Mouse (Mus musculus): ENCODE measurements at regions not wholly inside any gene's neighbourhood (a gene's known extent, or its start where the extent isn't known, plus 50 kb on each side); places are given as distances from the start of the nearest gene placed in this dataset.

DNA sequence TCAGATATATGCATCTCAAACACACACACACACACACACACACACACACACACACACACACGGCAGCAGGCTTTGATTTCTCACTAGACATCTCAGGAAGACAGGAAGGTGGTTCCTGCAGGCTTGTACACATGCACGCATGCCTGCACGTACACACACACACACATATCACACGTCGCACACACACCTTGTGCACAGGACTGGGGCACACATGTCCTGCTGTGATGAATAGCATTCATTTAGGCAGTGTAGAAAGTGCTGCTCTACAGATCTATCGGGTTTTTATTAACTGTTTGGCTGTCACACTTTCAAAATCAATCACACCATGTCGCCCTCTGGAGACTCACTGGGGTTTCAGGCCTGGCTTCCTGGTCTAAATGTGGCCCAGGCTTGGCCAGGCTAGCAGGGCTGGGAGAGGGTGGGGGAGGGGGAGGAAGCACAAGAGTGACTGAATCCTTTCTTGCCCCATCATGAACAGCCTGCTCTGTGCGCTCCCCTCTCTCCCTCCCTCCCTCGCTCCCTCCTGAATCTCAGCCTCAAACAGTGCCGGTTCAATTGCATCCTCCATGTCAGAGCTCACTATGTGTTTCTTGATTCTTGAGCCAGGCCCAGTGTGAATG, 236.8 kb upstream of the Tle3 start:
- Histone ChIP-seq H3K27me3 (ENCODE audit: control insufficient read depth, insufficient read depth, low read length) (no peaks in the 10 kb centered on the region), H3K27ac (ENCODE audit: low read depth, low read length) (no peak overlapping the region), H3K36me3 (ENCODE audit: control insufficient read depth, insufficient read depth, low read length) (no peaks in the 10 kb centered on the region), H3K4me2 (ENCODE audit: low read depth, low read length, severe bottlenecking) (no peak overlapping the region), H3K4me1 (replicated peaks; ENCODE audit: control insufficient read depth, insufficient read depth, low read length) (peaks cover 11% of the 10 kb centered on the region; the same call in 1 of the 2 replicates), H3K9ac (ENCODE audit: low read length) (no peak overlapping the region), H3K4me3 (ENCODE audit: low read depth, low read length) (no peak overlapping the region), H3K9me3 (ENCODE audit: control insufficient read depth, low read length) (no peaks in the 10 kb centered on the region)
- ATAC-seq (replicated peaks; ENCODE audit: low FRiP score), result 0 out of 2 replicates have a peak, but pooled peaks have one; percentile 44
- peak; percentile 63 for DNase-seq (ENCODE audit: low spot score)
- 55% methylated on average over 10 of the region's 10 CpGs for WGBS

DNA sequence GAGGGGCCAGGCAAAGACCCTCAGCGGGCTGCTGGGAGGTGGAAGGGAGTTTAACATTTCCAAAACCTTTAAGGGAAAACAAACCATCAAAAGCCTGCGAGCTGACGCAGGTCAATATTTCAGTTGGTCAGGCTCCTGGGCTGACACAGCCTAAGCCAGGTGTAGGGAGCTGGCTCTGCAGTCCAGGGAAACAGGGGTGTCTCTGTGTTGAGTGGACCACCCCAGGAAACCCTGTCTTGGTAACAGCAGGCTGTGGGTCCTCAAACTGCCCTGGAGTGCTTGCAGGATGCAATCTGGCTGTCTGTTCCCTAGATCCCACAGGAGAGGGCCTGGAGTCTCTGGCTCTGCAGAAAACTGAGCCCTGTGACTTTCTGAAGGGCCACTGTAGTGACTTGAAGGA, 236.2 kb upstream of the Tle3 start:
- Histone ChIP-seq H3K4me3 (ENCODE audit: low read depth, low read length) (no peak overlapping the region), H3K27ac (ENCODE audit: low read depth, low read length) (no peak overlapping the region), H3K9me3 (ENCODE audit: control insufficient read depth, low read length) (no peaks in the 10 kb centered on the region), H3K4me2 (ENCODE audit: low read depth, low read length, severe bottlenecking) (no peak overlapping the region), H3K9ac (ENCODE audit: low read length) (no peak overlapping the region), H3K36me3 (ENCODE audit: control insufficient read depth, insufficient read depth, low read length) (no peaks in the 10 kb centered on the region), H3K27me3 (ENCODE audit: control insufficient read depth, insufficient read depth, low read length) (no peaks in the 10 kb centered on the region), H3K4me1 (replicated peaks; ENCODE audit: control insufficient read depth, insufficient read depth, low read length) (peaks cover 11% of the 10 kb centered on the region; the same call in 1 of the 2 replicates)
- WGBS, result 50% methylated on average over 3 of the region's 3 CpGs
- DNase-seq (ENCODE audit: low spot score) (no peak), ATAC-seq (replicated peaks; ENCODE audit: low FRiP score) (no peak)

DNA sequence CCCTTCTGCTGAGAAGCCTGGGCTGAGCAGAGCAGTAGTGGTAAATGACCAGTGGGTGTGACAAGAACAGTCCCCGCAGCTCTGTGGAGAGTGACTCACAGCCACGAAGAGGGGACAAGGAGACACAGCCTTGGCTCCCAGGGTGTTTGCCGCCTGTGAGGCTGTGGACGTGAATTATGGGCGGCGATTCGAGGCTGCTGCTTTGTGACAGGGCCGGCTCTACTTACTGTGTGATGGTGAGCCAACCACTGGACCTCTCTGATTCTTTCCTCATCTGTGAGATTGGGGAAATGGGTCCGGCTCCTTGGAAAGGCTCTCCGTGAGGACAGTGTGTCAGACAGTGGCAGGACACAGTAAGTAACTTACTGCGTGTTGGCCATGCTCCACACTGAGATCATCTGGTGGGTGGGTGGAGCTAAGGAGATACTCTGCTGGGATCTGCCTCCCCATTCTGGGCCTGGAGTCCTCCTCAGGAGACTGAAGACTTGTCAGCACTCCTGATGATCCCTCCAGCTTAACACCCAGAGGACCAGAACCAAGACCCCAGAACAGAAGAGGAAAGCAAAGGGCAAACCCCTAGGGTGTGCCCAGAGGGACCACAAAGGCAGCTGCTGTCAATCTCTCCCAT, 233.3 kb upstream of the Tle3 start:
- Histone ChIP-seq H3K36me3 (ENCODE audit: control insufficient read depth, insufficient read depth, low read length) (no peaks in the 10 kb centered on the region), H3K27me3 (ENCODE audit: control insufficient read depth, insufficient read depth, low read length) (no peaks in the 10 kb centered on the region), H3K9me3 (ENCODE audit: control insufficient read depth, low read length) (no peaks in the 10 kb centered on the region), H3K4me1 (replicated peaks; ENCODE audit: control insufficient read depth, insufficient read depth, low read length) (peaks cover 11% of the 10 kb centered on the region; the same call in 1 of the 2 replicates), H3K27ac (ENCODE audit: low read depth, low read length) (no peak overlapping the region), H3K4me3 (ENCODE audit: low read depth, low read length) (no peak overlapping the region), H3K4me2 (ENCODE audit: low read depth, low read length, severe bottlenecking) (no peak overlapping the region), H3K9ac (ENCODE audit: low read length) (no peak overlapping the region)
- ATAC-seq (replicated peaks; ENCODE audit: low FRiP score) (no peak), DNase-seq (ENCODE audit: low spot score) (no peak)
- WGBS, result 82% methylated on average over 11 of the region's 11 CpGs

DNA sequence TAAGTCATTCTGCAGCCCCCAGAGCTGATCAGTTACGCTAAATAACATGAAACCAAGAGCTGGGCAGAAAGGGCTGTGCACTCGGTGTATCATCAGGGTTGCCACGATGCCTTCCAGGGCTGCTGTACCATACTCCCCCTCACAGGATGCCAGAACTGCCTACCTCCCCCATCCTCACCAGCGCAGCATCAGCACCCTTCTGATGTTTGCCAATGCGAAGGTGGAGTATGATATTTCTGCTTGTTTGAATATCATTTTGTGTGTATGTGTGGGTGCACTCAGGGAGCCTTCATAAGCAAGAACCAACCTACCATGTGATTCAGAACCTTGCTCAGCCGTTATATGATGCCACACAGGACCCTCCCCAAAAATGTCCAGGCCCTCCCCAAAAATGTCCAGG, 229.1 kb upstream of the Tle3 start:
- Histone ChIP-seq H3K4me1 (replicated peaks; ENCODE audit: control insufficient read depth, insufficient read depth, low read length) (no peaks in the 10 kb centered on the region), H3K27me3 (ENCODE audit: control insufficient read depth, insufficient read depth, low read length) (no peaks in the 10 kb centered on the region; the same call in 1 of the 2 replicates), H3K36me3 (ENCODE audit: control insufficient read depth, insufficient read depth, low read length) (no peaks in the 10 kb centered on the region), H3K9ac (ENCODE audit: low read length) (no peak overlapping the region), H3K9me3 (ENCODE audit: control insufficient read depth, low read length) (no peaks in the 10 kb centered on the region), H3K27ac (ENCODE audit: low read depth, low read length) (no peak overlapping the region), H3K4me2 (ENCODE audit: low read depth, low read length, severe bottlenecking) (no peak overlapping the region), H3K4me3 (ENCODE audit: low read depth, low read length) (no peak overlapping the region)
- DNase-seq (ENCODE audit: low spot score) (no peak), ATAC-seq (replicated peaks; ENCODE audit: low FRiP score) (no peak)
- WGBS, result 93% methylated on average over 6 of the region's 6 CpGs

DNA sequence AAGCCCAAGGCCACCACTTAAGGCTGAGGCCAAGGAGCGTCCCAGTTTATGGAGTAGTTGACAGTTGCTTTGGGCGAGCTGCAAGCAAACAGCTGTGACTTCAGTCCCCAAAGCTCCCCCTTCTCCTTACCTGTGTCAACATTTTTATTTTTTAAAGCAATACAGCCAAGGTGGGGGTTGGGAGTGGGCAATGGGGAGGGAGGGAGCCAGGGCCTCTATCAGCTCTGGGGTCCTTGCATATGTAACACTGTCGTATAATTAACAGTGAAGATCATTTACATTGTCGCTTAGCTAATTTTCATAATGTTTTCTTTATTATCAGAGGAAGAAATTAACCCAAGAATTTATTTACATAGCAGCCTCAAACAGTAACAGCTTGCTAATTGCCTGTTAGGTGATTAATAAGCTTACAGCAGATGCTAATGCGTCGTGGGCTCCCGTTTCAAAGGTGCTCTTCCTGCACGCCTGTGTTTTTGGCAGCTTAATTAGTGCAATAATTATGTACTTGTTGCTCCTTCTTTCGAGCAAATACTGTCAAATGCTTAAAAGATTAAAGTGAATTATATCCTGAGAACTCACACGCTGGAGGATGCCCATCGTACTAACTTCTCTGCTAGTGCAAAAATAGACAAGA, 227.4 kb upstream of the Tle3 start:
- Histone ChIP-seq H3K9ac (ENCODE audit: low read length) (no peak overlapping the region), H3K4me1 (replicated peaks; ENCODE audit: control insufficient read depth, insufficient read depth, low read length) (no peaks in the 10 kb centered on the region), H3K36me3 (ENCODE audit: control insufficient read depth, insufficient read depth, low read length) (no peaks in the 10 kb centered on the region), H3K4me2 (ENCODE audit: low read depth, low read length, severe bottlenecking) (no peak overlapping the region), H3K4me3 (ENCODE audit: low read depth, low read length) (no peak overlapping the region), H3K27me3 (ENCODE audit: control insufficient read depth, insufficient read depth, low read length) (no peaks in the 10 kb centered on the region; the same call in 1 of the 2 replicates), H3K9me3 (ENCODE audit: control insufficient read depth, low read length) (no peaks in the 10 kb centered on the region), H3K27ac (ENCODE audit: low read depth, low read length) (no peak overlapping the region)
- 65% methylated on average over 11 of the region's 11 CpGs for WGBS
- ATAC-seq (replicated peaks; ENCODE audit: low FRiP score) (no peak), DNase-seq (ENCODE audit: low spot score) (no peak)

DNA sequence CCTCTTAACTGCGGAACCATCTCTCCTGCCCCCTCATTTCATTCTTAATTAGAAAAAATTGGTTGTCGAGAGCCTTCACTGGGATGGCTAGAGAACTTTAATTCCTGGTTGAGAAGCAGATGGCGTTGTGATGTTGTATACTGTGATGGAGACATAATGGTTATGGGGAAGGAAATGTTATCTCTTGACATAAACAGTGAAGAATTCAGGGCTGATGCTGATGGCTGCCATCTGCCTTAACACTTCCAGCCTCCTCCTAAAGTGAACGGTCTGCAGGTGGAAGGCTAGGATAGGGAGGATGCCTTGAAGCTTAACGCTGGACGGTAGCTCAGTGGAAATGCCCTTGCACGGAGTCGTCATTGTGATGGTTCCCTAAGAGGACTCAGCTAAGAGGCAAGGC, 226.4 kb upstream of the Tle3 start:
- Histone ChIP-seq H3K27ac (ENCODE audit: low read depth, low read length) (no peak overlapping the region), H3K27me3 (ENCODE audit: control insufficient read depth, insufficient read depth, low read length) (no peaks in the 10 kb centered on the region; the same call in 1 of the 2 replicates), H3K9me3 (ENCODE audit: control insufficient read depth, low read length) (no peaks in the 10 kb centered on the region), H3K4me1 (replicated peaks; ENCODE audit: control insufficient read depth, insufficient read depth, low read length) (no peaks in the 10 kb centered on the region), H3K36me3 (ENCODE audit: control insufficient read depth, insufficient read depth, low read length) (no peaks in the 10 kb centered on the region), H3K9ac (ENCODE audit: low read length) (no peak overlapping the region), H3K4me2 (ENCODE audit: low read depth, low read length, severe bottlenecking) (no peak overlapping the region), H3K4me3 (ENCODE audit: low read depth, low read length) (no peak overlapping the region)
- ATAC-seq (replicated peaks; ENCODE audit: low FRiP score) (no peak), DNase-seq (ENCODE audit: low spot score) (no peak)
- WGBS, result 89% methylated on average over 8 of the region's 8 CpGs

DNA sequence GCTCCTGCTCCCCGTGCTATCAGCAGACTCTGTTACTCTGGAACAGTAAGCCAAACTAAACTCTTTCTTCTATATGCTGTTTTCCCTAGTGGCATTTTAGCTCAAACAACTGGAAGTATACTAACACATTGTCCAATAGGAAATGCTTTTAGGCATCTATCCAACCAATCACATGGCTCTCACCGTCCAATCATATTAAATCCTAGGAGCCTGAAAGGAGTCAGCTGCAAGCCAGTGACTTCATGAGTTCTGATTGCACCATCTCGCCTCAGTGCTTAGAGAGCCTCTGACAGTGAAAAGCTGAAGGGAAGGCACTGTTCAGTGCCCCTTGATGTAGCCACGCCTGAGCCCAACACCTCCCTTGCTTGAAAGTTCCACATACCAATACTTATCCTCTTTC, 221.0 kb upstream of the Tle3 start:
- Histone ChIP-seq H3K4me2 (ENCODE audit: low read depth, low read length, severe bottlenecking) (no peak overlapping the region), H3K4me1 (replicated peaks; ENCODE audit: control insufficient read depth, insufficient read depth, low read length) (peaks cover 15% of the 10 kb centered on the region), H3K36me3 (ENCODE audit: control insufficient read depth, insufficient read depth, low read length) (no peaks in the 10 kb centered on the region), H3K9ac (ENCODE audit: low read length) (no peak overlapping the region), H3K27ac (ENCODE audit: low read depth, low read length) (no peak overlapping the region), H3K9me3 (ENCODE audit: control insufficient read depth, low read length) (no peaks in the 10 kb centered on the region), H3K27me3 (ENCODE audit: control insufficient read depth, insufficient read depth, low read length) (peaks cover 2% of the 10 kb centered on the region; the same call in 1 of the 2 replicates), H3K4me3 (ENCODE audit: low read depth, low read length) (no peak overlapping the region)
- WGBS, result 88% methylated on average over 4 of the region's 4 CpGs
- DNase-seq (ENCODE audit: low spot score), result no peak
- no peak for ATAC-seq (replicated peaks; ENCODE audit: low FRiP score)

DNA sequence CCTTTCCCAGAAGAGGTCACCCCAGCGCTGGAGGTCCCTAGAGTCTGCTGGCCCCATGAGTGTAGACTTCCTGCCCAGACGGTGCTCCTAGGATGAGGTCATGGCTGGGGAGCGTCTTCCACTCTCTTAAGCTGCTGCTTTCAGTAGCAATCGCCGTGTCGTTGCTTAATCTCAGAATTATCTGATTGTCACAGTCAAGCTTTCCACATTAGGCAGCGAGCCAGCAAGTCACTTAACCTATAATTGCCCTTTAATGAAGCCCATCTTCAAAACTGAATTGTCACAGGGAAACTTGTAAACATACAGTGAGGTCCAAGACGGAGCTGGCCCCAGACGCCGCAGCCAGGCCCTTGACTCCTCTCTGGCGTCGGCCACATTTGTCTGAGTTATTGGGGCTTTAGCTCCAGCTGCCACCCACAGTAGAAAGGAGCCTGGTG, 220.2 kb upstream of the Tle3 start:
- H3K9ac ChIP-seq (ENCODE audit: low read length), result no peak overlapping the region
- H3K4me2 ChIP-seq (ENCODE audit: low read depth, low read length, severe bottlenecking), result no peak overlapping the region
- H3K36me3 ChIP-seq (ENCODE audit: control insufficient read depth, insufficient read depth, low read length), result no peaks in the 10 kb centered on the region
- peaks cover 15% of the 10 kb centered on the region for H3K4me1 ChIP-seq (replicated peaks; ENCODE audit: control insufficient read depth, insufficient read depth, low read length)
- no peak for DNase-seq (ENCODE audit: low spot score)
- no peaks in the 10 kb centered on the region for H3K9me3 ChIP-seq (ENCODE audit: control insufficient read depth, low read length)
- H3K4me3 ChIP-seq (ENCODE audit: low read depth, low read length), result no peak overlapping the region
- no peak for ATAC-seq (replicated peaks; ENCODE audit: low FRiP score)
- peaks cover 2% of the 10 kb centered on the region; the same call in 1 of the 2 replicates for H3K27me3 ChIP-seq (ENCODE audit: control insufficient read depth, insufficient read depth, low read length)
- 71% methylated on average over 12 of the region's 12 CpGs for WGBS
- no peak overlapping the region for H3K27ac ChIP-seq (ENCODE audit: low read depth, low read length)

Measured in forebrain, embryonic 11.5 days (tissue).